Mouse (Mus musculus) myocyte (in vitro differentiated cells): ENCODE measurements around the gene Large1. TPM values are rescaled to one million over a fixed set of nuclear protein-coding genes. Genes with fewer than 3 reads are reported as not detected.

Experiments
- H3K27me3 ChIP-seq: one replicate; pipeline ENCODE4 v1.6.1; 2011; ENCODE audit not compliant: control insufficient read depth, insufficient read depth, insufficient read length
- H3K36me3 ChIP-seq: one replicate; pipeline ENCODE4 v1.6.1; 2011; ENCODE audit not compliant: control insufficient read depth, insufficient read depth
- H3K4me2 ChIP-seq: one replicate; pipeline ENCODE4 v1.6.1; 2011; ENCODE audit warnings: low read depth, control low read depth
- H3K4me3 ChIP-seq: one replicate; pipeline ENCODE4 v1.5.1; 2011; ENCODE audit warnings: mild to moderate bottlenecking, control low read depth, moderate library complexity
- H3K79me2 ChIP-seq: one replicate; pipeline ENCODE4 v1.6.1; 2011; ENCODE audit not compliant: control insufficient read depth, insufficient read depth
- H3ac ChIP-seq: one replicate; pipeline ENCODE4 v1.6.1; 2011; ENCODE audit not compliant: control insufficient read depth, insufficient read length
- MYOD1 ChIP-seq, 3 experiments: IDR thresholded peaks; one replicate each; pipeline ENCODE4 v1.6.1; 2011; ENCODE audit warnings: control low read depth in 2 of 3, low read depth in 2 of 3, mild to moderate bottlenecking in 2 of 3, moderate library complexity in 1 of 3; ENCODE audit not compliant: insufficient read length in 2 of 3, control insufficient read depth in 1 of 3
- MYOG ChIP-seq, 3 experiments: IDR thresholded peaks; one replicate each; pipeline ENCODE4 v1.6.1; 2011; ENCODE audit warnings: control low read depth in 2 of 3, low read depth in 2 of 3, mild to moderate bottlenecking in 2 of 3; ENCODE audit not compliant: insufficient read length in 2 of 3, control insufficient read depth in 1 of 3, insufficient read depth in 1 of 3
- POLR2AphosphoS2 ChIP-seq: IDR thresholded peaks from one replicate; pipeline ENCODE4 v1.6.1; 2011; ENCODE audit warnings: low read depth, control low read depth; ENCODE audit not compliant: insufficient read length
- REST ChIP-seq: IDR thresholded peaks from one replicate; pipeline ENCODE4 v1.6.1; 2011; ENCODE audit warnings: mild to moderate bottlenecking, control low read depth, moderate library complexity; ENCODE audit not compliant: insufficient read depth, insufficient read length
- TCF12 ChIP-seq: IDR thresholded peaks from one replicate; pipeline ENCODE4 v1.6.1; 2011; ENCODE audit warnings: mild to moderate bottlenecking, control low read depth; ENCODE audit not compliant: poor library complexity, insufficient read depth, severe bottlenecking
- TCF3 ChIP-seq: IDR thresholded peaks from one replicate; pipeline ENCODE4 v1.6.1; 2011; ENCODE audit warnings: low read depth, control low read depth; ENCODE audit not compliant: insufficient read length
- USF1 ChIP-seq: IDR thresholded peaks from one replicate; pipeline ENCODE4 v1.6.1; 2011; ENCODE audit warnings: low read depth, mild to moderate bottlenecking, control low read depth, moderate library complexity
- polyA plus RNA-seq: library from polyadenylated mRNA; unstranded; fragments of >200 nt; fragmentation: generic; extraction: Trizol; gene quantifications from one replicate; pipeline ENCODE4 v1.2.1, GENCODE M21; 2012; ENCODE audit warnings: missing spikeins

Gene Large1
- polyA plus RNA-seq, 1 experiment = 23.2 TPM

- Histone ChIP-seq H3K4me2 (no peak overlapping the region), H3K79me2 (no peaks in the 10 kb centered on the region)
- no peak for TF ChIP-seq TCF12
- no peak for TF ChIP-seq POLR2AphosphoS2
- no peak for TF ChIP-seq MYOD1 (IDR thresholded peaks at IDR 0.05; ENCODE audit: control insufficient read depth in 1 of 3, insufficient read length in 2 of 3, low read depth in 2 of 3)
- TF ChIP-seq USF1 = no peak
- TF ChIP-seq MYOG (IDR thresholded peaks at IDR 0.05; ENCODE audit: control insufficient read depth in 1 of 3, insufficient read depth in 1 of 3, insufficient read length in 2 of 3, low read depth in 2 of 3) = no peak
- no peak for TF ChIP-seq REST
- TF ChIP-seq TCF3 = no peak
These were observed 587.6 kb downstream of the Large1 start for GRCm38 (mm10) chr8:72765696-72766095.

More at GRCm38 (mm10) chr8:72765696-72766095, 587.6 kb downstream of the Large1 start:
- H3K27me3 ChIP-seq = no peaks in the 10 kb centered on the region
- H3K36me3 ChIP-seq = no peaks in the 10 kb centered on the region
- no peak overlapping the region for H3K4me3 ChIP-seq
- H3ac ChIP-seq = no peak overlapping the region
